Mouse (Mus musculus): ENCODE results near the gene Med28.

Med28 gene

DNA sequence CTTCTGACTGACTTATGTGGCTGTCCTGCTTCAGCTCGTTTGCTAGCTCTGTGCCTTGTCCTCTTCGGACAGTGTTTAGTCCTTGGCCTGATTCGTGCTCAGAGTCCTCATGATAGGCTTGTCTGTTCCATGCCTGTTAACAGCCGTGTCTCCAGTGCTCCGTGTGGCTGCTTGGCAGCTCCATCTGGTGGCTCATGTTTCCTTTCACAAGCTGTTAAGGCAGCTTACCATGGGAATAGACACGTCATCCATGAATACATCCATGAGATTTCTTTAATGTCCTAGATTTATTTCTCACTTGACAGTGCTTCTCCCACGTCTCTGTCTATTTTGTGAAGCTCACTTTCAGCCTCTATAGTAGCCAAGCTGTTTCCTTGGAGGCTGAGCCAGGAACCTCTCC lies 10.0 kb upstream of the Med28 start:
- DNase-seq (ENCODE audit: low read depth in 2 of 2, low spot score in 2 of 2) = no peak

DNA sequence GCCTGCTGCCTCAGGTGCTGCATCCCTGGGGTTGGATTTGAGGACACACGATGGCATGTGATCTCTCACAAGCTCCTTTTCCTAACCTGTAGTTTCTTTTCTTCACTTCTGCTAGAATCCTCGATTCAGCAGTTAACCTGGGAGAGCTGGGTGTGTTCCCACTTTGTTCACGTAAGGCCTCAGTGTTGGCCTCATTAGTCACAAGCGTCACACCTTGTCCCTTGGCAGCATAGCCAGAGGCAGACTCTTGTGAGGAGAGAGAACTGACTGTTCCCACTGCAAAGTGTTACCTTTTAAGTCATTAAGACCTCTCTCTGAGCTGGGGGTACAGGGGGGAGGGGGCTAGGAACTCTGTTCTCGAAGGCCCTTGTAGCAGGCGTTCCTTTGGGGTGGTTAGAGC lies 7.1 kb upstream of the Med28 start:
- no peak for DNase-seq (ENCODE audit: low read depth in 2 of 2, low spot score in 2 of 2)

DNA sequence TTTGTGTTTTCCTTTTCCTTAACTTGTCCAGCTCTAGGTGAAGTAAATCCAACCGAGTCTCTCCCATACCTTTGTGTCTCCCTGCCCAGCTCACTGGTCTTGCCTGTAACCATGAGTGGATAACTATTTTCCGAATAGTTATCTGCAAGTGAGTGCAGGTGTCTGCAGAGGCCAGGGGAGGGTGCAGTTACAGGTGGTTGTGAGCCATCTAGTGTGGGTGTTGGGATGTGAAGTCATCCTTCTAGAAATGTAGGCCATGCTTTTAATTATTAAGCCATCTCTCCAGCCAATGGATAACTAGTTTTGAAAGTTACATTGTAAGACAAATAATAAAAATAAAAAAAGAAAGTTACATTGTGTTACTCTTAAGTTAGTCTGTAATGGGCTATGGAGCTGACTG lies 6.5 kb upstream of the Med28 start:
- DNase-seq (ENCODE audit: low read depth in 2 of 2, low spot score in 2 of 2) = no peak

DNA sequence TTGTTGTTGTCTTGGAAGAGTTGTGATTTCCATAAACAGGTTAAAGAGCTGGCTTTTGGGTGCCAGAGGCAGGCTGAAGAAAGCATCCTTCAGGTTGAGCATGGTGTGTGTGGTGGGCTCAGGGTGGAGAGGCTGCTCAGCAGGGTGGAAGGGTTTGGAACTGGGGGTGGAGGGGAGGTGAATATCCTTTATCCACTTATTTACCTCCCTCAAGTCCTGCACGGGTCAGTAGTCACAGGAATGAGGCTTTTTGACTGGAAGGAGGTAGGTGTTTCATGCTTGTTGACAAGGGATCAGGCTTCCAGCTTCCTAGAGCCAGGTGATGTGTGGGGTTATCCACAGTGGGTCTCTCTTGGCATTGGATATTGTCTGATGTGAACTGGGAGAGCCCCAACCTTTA lies 5.4 kb upstream of the Med28 start:
- no peak for DNase-seq (ENCODE audit: low read depth in 2 of 2, low spot score in 2 of 2)

DNA sequence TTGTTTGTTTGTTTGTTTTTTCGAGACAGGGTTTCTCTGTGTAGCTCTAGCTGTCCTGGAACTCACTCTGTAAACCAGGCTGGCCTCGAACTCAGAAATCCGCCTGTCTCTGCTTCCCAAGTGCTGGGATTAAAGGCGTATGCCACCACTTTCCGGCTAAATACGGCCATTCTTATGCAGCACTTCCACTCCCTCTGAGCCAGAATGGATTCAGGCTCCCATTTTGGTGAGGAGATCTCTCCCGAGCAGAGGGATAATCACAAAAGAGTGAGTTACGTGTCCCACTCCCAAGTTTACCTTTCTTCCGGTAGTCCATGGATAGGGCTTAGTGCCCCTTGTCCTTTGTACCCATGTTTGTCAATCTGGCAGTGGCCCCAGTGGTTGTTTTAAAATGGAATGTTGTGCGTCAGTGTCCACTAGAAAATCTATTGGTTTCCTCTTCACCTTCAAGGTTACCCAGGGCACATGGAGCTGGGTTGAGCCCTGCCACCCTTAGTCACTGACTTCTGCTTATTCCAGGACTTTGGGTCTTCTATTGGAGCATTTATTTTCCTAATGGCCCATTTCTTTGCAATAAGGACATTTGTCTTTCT lies 4.8 kb upstream of the Med28 start:
- DNase-seq (ENCODE audit: low read depth in 2 of 2, low spot score in 2 of 2) = no peak

DNA sequence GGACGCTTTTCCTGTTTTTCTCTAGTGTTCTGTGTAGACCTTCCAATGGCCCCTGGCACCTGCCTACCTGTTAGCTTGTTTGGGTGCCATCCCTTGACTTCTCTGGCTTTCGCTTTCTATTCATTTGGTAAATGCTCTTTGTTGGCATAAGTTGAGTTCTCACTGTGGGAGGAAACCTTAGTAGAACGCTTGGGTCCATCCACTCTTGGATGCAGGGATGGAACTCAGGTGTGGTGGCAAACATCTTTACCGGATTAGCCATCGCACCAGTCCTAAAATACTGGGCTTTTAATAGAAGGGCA lies 731 bp downstream of the Med28 start:
- DNase-seq (ENCODE audit: low read depth in 2 of 2, low spot score in 2 of 2) = no peak

DNA sequence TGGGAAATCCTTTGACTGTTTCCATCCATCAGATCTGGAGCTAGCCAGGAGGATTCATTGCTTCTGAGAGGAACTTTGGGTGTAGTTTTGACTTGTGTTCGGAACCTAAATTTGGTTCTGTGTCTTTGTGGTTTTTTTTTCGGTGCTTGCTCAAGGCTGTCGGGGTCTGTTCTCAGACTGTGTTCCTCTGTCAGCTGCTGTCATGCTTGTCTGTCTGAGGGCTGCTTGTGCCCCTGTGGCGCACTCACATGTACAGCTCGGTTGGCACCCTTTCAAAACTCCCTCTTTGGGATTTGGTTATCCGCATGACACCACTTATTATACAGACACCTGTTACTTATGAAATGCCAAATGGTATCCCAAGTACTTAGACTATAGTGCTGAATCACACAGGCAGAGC lies 1.6 kb downstream of the Med28 start:
- DNase-seq (ENCODE audit: low read depth in 2 of 2, low spot score in 2 of 2) = no peak

DNA sequence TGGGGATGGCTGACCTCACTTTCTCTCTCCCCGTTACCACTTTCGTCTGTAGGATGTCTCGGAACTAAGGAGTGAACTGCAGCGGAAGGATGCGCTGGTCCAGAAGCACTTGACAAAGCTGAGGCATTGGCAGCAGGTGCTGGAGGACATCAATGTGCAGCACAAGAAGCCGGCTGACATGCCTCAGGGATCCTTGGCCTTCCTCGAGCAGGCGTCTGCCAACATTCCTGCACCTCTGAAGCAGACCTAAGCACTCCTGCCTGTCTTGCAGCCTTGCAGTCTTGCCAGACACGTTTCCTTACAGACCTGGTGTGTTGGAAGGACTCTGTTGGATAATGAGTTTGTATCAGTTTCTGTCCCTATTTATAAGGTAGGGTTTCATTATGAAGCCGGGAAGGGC lies 5.1 kb downstream of the Med28 start:
- DNase-seq (ENCODE audit: low read depth in 2 of 2, low spot score in 2 of 2) = no peak

DNA sequence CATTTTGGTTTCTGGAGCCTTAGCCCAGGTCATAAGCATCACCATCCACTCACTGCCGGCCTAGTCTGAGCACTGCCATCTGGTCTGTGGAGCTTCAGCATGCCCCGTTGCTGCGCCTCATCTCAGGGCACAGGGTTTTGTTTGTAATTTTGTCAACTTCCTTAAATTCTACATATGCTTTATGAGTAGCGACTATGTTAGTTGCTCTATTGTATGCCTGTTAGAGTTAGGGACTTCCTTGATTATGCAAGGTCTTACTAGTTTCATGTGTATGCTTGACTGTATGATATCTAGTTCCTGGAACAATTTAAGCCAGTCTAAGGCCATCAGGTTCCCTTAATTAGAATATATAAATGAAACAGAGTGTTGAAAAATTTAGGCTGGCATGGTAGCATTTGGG lies 6.3 kb downstream of the Med28 start:
- no peak for DNase-seq (ENCODE audit: low read depth in 2 of 2, low spot score in 2 of 2)

DNA sequence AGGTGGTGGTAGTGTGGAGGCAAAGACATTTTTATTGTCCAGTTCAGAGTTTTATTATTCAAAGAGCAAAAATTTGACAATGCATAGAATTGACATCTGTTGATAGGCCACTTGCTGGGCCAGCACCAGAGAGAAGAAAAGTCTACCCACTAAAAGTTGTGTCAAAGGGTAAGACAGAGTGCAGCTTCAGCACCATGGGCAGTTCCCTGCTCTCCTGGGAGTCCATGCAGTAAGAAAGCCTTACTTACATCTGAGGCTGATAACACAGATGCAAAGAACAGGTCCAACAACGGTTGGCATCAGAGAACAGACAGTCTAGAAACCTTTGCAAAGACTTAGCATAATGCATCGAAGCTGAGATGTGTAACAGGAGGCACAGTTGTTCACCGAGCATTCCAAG lies 9.7 kb downstream of the Med28 start:
- DNase-seq (ENCODE audit: low read depth in 2 of 2, low spot score in 2 of 2) = no peak

DNA sequence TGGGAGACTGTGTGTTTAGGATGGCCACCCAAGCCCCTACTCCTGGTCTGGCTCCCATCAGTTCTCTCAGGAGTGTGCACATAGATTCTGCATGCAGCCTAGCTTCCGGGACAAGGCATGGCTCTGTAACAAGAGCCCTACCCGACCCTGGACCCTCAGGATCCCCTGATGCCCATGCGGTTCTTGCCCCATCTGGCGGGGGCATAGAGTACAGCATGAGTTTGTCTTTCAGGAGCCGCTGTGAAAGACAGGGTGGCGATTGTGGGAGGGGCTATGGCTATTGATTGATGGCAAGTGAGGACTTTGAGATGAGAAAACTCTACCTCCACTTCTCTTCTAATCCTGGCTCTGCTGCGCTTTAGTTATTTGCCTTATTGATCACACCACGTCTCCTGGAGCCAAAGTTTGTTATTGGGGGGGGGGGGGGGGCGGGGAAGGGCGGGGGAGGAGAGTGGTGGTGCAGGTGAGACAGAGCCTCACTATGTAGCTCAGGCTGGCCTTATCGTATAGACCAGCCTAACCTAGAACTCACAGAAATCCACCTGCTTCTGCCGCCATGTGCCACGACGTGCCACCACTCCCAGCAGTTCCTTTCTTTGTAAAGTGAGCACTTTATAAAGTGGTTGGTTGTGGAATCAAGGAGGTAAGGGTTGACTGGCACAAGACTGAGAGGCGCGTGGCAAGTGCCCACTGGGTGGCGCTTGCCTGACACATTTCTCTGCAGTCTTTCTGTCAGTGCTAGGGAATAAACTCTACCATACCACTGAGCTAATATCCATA lies 14.5 kb downstream of the Med28 start:
- DNase-seq (ENCODE audit: low read depth in 2 of 2, low spot score in 2 of 2) = peak; percentile 61 to 74

DNA sequence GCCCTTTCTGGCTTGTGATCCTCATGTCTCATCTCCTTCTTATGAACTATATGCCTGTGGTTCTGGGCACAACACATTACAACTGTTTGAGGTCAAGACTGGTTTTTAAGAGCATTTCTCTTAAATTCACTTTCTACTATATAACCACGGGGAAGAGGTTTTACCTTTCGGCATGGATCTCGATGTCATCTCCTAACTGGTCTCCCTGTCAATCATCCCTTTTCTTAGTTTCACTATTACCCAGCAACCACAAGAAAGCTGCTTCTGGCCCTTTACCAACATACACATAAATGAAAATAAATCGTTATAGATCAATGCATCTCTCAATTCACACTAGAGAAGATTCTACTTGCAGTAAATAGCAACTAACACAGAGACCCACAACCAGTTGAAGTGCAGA lies 15.1 kb downstream of the Med28 start:
- no peak for DNase-seq (ENCODE audit: low read depth in 2 of 2, low spot score in 2 of 2)

DNA sequence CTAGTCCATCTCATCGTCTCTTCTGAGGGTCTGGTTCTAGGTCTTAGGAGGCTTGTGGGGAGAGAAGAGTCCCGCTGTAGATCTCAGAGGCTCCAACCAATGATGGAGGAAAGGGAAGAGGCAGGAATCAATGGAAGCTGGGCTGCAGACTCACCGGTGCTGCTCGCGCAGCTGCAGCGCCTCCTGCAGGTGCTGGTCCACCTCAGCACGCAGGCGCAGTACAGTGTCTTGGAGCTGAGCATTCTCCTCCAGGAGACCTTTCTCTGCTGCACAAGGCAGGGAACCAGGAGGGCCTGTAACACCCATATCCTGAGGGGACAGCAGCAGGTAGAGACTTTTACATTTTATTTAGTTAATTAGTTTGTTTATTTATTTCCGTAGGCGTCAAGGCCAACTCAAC lies 19.5 kb downstream of the Med28 start:
- DNase-seq (ENCODE audit: low read depth in 2 of 2, low spot score in 2 of 2) = no peak

DNA sequence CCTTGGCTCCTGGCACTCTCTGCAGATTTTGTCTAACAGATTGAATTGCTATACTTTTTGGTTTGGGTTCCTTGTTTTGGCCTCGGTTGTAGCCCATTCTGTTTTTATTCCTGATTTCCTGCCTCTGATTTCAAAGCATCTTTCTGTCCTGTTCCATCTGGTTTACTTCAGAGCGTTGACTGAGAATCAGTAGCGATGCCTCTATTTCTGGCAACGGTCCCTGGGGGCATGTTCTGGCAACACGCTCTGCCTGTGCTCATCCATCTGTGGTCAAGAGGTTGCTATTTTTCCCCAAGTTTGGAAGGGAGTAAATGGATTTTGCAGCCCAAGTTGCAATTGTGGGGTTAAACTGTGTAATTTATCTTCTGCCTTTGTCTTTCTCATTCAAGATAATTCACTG lies 23.3 kb downstream of the Med28 start:
- DNase-seq (ENCODE audit: low read depth in 2 of 2, low spot score in 2 of 2) = no peak

DNA sequence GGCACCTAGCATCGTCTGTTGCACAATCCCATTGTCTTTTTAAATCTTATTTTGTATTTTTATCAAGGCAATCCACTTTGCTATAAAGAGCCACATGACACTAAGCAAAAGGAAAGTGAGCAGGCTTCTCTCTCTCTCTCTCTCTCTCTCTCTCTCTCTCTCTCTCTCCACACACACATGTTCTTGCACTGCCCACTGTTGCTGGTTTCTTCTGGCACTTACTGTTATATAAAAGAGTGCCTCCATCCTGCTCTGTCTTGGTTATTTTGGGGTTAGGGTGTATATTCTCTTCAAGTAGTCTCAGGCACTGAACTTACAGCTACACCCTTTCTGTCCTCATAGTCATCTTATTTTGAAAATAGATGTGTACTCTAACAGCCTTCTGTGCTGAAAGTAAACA lies 29.6 kb downstream of the Med28 start:
- no peak for DNase-seq (ENCODE audit: low read depth in 2 of 2, low spot score in 2 of 2)

DNA sequence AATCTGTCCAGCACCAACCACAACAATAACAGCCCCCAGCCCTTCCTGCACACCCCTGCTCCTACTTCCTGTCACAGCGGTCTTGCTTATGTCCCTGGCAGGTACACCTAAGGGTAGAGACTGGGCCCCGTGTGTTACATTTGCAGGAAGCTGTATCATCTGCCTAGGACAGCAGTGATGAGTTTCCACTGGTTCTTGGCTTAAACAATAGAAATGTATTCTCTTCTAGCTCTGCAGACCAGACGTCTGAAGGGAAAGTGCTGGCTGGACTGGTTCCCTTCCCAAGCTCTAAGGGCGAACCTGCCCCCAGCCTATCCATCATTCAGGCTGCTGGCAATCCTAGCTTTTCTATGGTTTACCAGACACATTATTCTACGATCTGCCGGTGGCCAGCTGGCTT lies 44.0 kb downstream of the Med28 start:
- no peak for DNase-seq (ENCODE audit: low read depth in 2 of 2, low spot score in 2 of 2)

DNA sequence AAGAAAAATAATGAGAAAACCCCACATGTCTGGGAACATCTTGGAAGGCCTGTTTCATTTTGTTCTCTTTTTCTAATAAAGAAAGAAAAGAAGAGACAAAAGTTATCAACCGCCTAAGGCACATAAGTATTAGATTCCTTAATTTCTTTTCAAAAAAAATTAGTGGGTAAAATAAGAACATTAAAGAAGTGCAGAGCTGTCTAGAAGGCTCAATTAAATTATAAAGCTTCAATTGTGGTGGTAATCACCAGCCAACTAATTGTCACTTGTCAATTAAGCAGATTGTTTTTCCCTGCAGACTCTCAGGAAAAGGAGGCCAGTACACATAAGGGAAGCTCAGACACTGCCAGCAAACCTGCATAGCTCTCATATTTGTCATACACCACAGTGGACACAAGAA lies 45.8 kb downstream of the Med28 start:
- no peak for DNase-seq (ENCODE audit: low read depth in 2 of 2, low spot score in 2 of 2)

DNA sequence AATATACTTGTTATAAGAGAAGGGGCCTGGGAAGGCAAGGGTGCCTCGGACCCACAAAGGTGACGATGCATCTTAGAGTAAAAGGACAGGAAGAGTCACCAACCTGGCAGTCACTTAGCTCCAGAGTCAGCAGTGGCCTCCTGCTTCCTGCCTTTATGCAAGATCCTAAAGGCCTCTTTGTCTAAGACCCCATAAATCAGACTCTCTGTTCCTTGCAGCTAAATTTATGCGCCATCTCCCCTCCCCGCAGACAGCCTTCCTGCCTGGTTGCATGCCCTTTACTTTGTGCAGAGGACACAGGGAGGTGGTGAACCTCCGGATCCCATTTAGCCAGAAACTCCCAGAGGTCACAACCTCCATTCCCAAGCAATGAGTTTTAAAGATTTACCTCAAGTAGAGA lies 52.8 kb downstream of the Med28 start:
- no peak for DNase-seq (ENCODE audit: low read depth in 2 of 2, low spot score in 2 of 2)

DNA sequence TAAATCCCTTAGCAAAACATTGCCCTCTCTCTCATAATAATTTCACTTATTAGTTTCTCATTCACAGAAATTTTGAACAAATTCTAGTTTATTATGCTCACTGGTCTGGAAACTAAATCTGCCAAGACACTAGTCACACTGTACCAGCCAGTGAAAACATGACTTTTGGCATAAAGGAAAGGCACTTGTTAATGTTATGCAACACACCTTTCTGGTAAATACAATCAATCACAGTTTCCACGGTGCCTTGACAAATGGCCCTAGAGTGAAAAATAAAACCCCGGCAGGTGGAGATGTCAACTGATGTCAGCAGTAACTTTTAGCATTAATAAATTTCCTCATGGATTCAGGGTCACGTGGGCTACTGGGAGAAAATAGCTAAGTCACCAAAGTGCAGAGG lies 56.7 kb downstream of the Med28 start:
- DNase-seq (ENCODE audit: low read depth in 2 of 2, low spot score in 2 of 2) = no peak

DNA sequence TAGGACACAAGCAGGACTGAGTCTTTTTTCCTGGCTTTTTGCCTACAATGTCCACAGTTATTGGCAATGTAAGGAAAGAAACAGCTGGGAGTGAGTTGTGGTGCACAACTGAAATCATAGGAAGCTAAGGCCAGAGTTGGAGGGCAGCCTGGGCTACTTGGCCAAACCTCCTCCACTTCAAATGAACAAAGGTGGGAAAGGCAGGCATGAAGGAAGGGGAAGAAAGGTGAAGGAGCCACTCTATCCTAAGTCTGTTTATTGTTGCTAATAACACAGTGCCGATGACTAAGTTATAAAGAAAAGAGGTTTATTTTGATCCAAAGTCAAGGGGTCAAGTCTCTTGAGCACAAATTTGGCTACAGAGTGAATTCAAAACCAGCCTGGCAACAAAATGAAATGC lies 57.3 kb downstream of the Med28 start:
- DNase-seq (ENCODE audit: low read depth in 2 of 2, low spot score in 2 of 2) = no peak

All from CD8-positive naive resting alpha-beta T cell, adult 2 months (primary cell).